Mouse (Mus musculus): ENCODE measurements around the gene Rnf220. TPM values are rescaled to one million over a fixed set of nuclear protein-coding genes. Genes with fewer than 3 reads are reported as not detected.

Gene Rnf220
- 42.6 and 62.3 TPM in 2 replicates for total RNA-seq (2014; rRNA removed; ENCODE audit: low replicate concordance)
- polyA plus RNA-seq (2015; fragmentation: Nextera tagmentation; extraction: Ambion mirVana) = 24.6 and 25.6 TPM in 2 replicates

- Histone ChIP-seq H3K4me3 (ENCODE audit: low read depth, low read length) (peak within 1 kb of the TSS; percentile 49), H3K27ac (ENCODE audit: low read depth) (no peak within 1 kb of the TSS), H3K4me1 (ENCODE audit: control insufficient read depth, insufficient read depth) (peaks cover 13% of the 10 kb centered on the region), H3K27me3 (ENCODE audit: control insufficient read depth, insufficient read depth, low read length) (peaks cover 59% of the 10 kb centered on the region), H3K9me3 (replicated peaks; ENCODE audit: control insufficient read depth, low read length) (no peaks in the 10 kb centered on the region), H3K4me2 (ENCODE audit: low read depth, low read length) (peak within 1 kb of the TSS; percentile 80), H3K9ac (replicated peaks; ENCODE audit: low read depth, low read length) (0 out of 2 replicates have a peak within 1 kb of the TSS, but pooled peaks have one; percentile 17), H3K36me3 (replicated peaks; ENCODE audit: control insufficient read depth, insufficient read depth, low read length) (no peaks in the 10 kb centered on the region)
- ATAC-seq (ENCODE audit: insufficient read depth, low read depth) (peak; percentile 79), DNase-seq (ENCODE audit: low spot score) (no peak)
- TF ChIP-seq CTCF (IDR thresholded peaks at IDR 0.05; ENCODE audit: low read depth) = no peak
- WGBS = under 1% methylated on average over 42 of the region's 42 CpGs
Measured at GRCm38 (mm10) chr4:117496482-117497165, at the start of gene Rnf220. Gene Rnf220 (minus strand): TSS chr4:117497052.

GRCm38 (mm10) chr4:117546616-117547015, 49.8 kb upstream of the Rnf220 start:
- H3K27me3 ChIP-seq (ENCODE audit: control insufficient read depth, insufficient read depth, low read length) = no peaks in the 10 kb centered on the region
- DNase-seq (ENCODE audit: low spot score) = no peak
- no peaks in the 10 kb centered on the region for H3K9me3 ChIP-seq (replicated peaks; ENCODE audit: control insufficient read depth, low read length)
- TF ChIP-seq EP300 (IDR thresholded peaks at IDR 0.05; ENCODE audit: low read depth) (no peak), CTCF (IDR thresholded peaks at IDR 0.05; ENCODE audit: low read depth) (no peak)
- H3K9ac ChIP-seq (replicated peaks; ENCODE audit: low read depth, low read length) = no peak overlapping the region
- peaks cover 13% of the 10 kb centered on the region for H3K4me1 ChIP-seq (ENCODE audit: control insufficient read depth, insufficient read depth)
- no peak overlapping the region for H3K4me3 ChIP-seq (ENCODE audit: low read depth, low read length)
- no peak overlapping the region for H3K4me2 ChIP-seq (ENCODE audit: low read depth, low read length)
- H3K36me3 ChIP-seq (replicated peaks; ENCODE audit: control insufficient read depth, insufficient read depth, low read length) = no peaks in the 10 kb centered on the region
- 76% methylated on average over 6 of the region's 6 CpGs for WGBS
- H3K27ac ChIP-seq (ENCODE audit: low read depth) = no peak overlapping the region
- ATAC-seq (ENCODE audit: insufficient read depth, low read depth) = no peak

- H3K4me1 ChIP-seq (ENCODE audit: control insufficient read depth, insufficient read depth) = peaks cover 4% of the 10 kb centered on the region
- no peak overlapping the region for H3K4me3 ChIP-seq (ENCODE audit: low read depth, low read length)
- no peak overlapping the region for H3K27ac ChIP-seq (ENCODE audit: low read depth)
- no peaks in the 10 kb centered on the region for H3K27me3 ChIP-seq (ENCODE audit: control insufficient read depth, insufficient read depth, low read length)
- H3K36me3 ChIP-seq (replicated peaks; ENCODE audit: control insufficient read depth, insufficient read depth, low read length) = no peaks in the 10 kb centered on the region
- no peak overlapping the region for H3K9ac ChIP-seq (replicated peaks; ENCODE audit: low read depth, low read length)
- WGBS = 89% methylated on average over 3 of the region's 3 CpGs
- TF ChIP-seq EP300 (IDR thresholded peaks at IDR 0.05; ENCODE audit: low read depth) = no peak
- no peak for TF ChIP-seq CTCF (IDR thresholded peaks at IDR 0.05; ENCODE audit: low read depth)
- no peak for ATAC-seq (ENCODE audit: insufficient read depth, low read depth)
- DNase-seq (ENCODE audit: low spot score) = no peak
- no peaks in the 10 kb centered on the region for H3K9me3 ChIP-seq (replicated peaks; ENCODE audit: control insufficient read depth, low read length)
- H3K4me2 ChIP-seq (ENCODE audit: low read depth, low read length) = no peak overlapping the region
Measured at GRCm38 (mm10) chr4:117545448-117545847, 48.6 kb upstream of the Rnf220 start.

DNA sequence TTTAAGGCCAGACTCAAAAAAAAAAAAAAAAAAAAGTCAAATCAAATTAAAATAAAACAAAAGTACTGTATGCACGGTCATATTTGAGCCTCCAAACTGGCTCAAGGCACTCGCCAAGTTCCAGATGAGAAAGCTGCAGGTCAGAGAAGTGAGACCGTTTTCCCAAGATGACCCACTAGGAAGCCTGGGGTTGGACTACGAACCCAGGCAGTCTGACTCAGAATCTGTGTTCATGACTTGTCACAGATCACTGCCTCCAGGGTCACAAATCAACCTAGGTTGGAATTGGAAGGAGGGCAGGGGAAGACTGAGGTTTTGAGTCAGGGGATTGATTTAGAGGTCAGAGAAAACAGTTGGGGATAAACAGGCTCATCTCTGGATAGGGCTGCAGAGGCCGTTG, 43.7 kb upstream of the Rnf220 start:
- Histone ChIP-seq H3K4me1 (ENCODE audit: control insufficient read depth, insufficient read depth) (no peaks in the 10 kb centered on the region), H3K36me3 (replicated peaks; ENCODE audit: control insufficient read depth, insufficient read depth, low read length) (no peaks in the 10 kb centered on the region), H3K27me3 (ENCODE audit: control insufficient read depth, insufficient read depth, low read length) (no peaks in the 10 kb centered on the region), H3K4me2 (ENCODE audit: low read depth, low read length) (no peak overlapping the region), H3K4me3 (ENCODE audit: low read depth, low read length) (no peak overlapping the region), H3K9me3 (replicated peaks; ENCODE audit: control insufficient read depth, low read length) (no peaks in the 10 kb centered on the region), H3K9ac (replicated peaks; ENCODE audit: low read depth, low read length) (no peak overlapping the region), H3K27ac (ENCODE audit: low read depth) (no peak overlapping the region)
- DNase-seq (ENCODE audit: low spot score) = no peak
- no peak for TF ChIP-seq EP300 (IDR thresholded peaks at IDR 0.05; ENCODE audit: low read depth)
- no peak for TF ChIP-seq CTCF (IDR thresholded peaks at IDR 0.05; ENCODE audit: low read depth)
- no peak for ATAC-seq (ENCODE audit: insufficient read depth, low read depth)
- WGBS = 78% methylated on average over 5 of the region's 5 CpGs

DNA sequence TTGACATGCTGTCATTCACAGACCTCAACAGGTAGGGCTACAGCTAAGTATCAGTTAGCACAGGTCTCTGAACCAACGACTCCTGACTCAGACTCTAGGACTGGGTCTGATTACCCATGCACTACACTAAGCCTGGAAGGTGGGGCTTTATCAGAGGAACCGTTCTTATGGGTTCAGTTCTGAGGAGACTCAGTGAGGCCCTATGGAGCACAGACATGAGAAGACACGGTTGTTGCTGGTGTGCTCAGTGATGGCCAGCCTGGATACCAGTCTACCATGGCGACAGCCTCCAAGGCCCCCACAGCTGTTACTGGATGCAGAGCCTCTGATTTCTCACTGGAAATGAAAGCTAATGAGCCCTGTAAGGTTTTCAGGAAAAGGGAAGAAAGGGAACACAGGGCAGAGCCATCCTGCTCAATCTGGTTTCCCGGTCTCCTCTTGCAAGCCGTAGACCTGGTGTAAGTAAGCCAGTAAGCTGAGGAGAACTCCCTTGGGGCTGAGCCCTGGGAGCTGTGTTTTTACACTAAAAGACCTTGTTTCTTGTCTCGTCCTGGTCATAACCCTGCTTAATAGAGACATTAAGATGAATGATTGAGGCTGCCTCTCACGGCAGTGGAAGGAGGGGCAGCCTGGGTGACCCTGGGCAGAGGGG, 42.6 kb upstream of the Rnf220 start:
- Histone ChIP-seq H3K4me2 (ENCODE audit: low read depth, low read length) (no peak overlapping the region), H3K27ac (ENCODE audit: low read depth) (no peak overlapping the region), H3K9ac (replicated peaks; ENCODE audit: low read depth, low read length) (no peak overlapping the region), H3K27me3 (ENCODE audit: control insufficient read depth, insufficient read depth, low read length) (no peaks in the 10 kb centered on the region), H3K4me3 (ENCODE audit: low read depth, low read length) (no peak overlapping the region), H3K36me3 (replicated peaks; ENCODE audit: control insufficient read depth, insufficient read depth, low read length) (no peaks in the 10 kb centered on the region), H3K4me1 (ENCODE audit: control insufficient read depth, insufficient read depth) (no peaks in the 10 kb centered on the region), H3K9me3 (replicated peaks; ENCODE audit: control insufficient read depth, low read length) (no peaks in the 10 kb centered on the region)
- ATAC-seq (ENCODE audit: insufficient read depth, low read depth) (no peak), DNase-seq (ENCODE audit: low spot score) (no peak)
- TF ChIP-seq CTCF (IDR thresholded peaks at IDR 0.05; ENCODE audit: low read depth) (no peak), EP300 (IDR thresholded peaks at IDR 0.05; ENCODE audit: low read depth) (no peak)
- whole genome bisulfite sequencing = 74% methylated on average over 8 of the region's 8 CpGs
